In the genomic region with DNA sequence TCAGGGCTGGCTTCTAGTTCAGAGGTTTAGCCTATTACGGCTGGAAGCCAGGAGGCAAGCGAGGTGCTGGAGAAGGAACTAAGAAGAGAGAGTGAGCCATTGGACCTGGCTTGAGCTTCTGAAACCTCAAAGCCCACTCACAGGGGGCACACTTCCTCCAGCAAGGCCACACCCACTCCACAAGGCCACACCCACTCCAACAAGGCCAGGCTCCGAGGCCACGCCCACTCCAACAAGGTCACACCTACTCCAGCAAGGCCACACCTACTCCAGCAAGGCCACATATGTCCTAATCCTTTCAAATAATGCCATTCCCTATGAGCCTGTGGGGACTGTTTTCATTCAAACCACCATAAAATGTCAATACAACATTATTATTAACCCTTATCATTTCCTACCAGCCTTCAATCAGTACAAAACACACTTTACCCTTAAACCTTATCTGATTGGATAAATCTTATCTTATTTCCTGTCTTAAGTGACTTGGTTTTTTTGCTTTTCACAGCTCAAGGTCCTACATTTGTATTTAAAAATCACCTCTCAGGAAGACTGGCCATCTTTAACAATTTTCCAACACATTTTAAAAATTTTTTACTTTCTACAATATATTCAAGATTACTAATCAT, we compare ENCODE assay signal across 19 mouse cellular contexts. TPM values are rescaled to one million over a fixed set of nuclear protein-coding genes. Genes with fewer than 3 reads are reported as not detected.
DNase-seq lines count a peak whose midpoint lies in the region; ATAC-seq and TF ChIP-seq lines count a peak whose summit lies in the region.
"Had no signal": no experiment of that assay in that cellular context is flagged by ENCODE, and none has a peak within 500 bp of the region (broad histone marks: within the 10 kb centered on the region; RNA-seq: fewer than 3 reads in every experiment).

No protein-coding gene starts in this region.

- peaks cover 11% of the 10 kb centered on the region for H3K4me1 ChIP-seq in limb, embryonic 10.5 days
- H3K4me1 ChIP-seq in cerebellum, adult 2 months (ENCODE audit: control insufficient read depth, insufficient read depth, low read length): peaks cover 3% of the 10 kb centered on the region
- H3K4me1 ChIP-seq in hindbrain, embryonic 12.5 days: peaks cover 9% of the 10 kb centered on the region

- no peaks in the 10 kb centered on the region for H3K9me3 ChIP-seq in limb, embryonic 10.5 days (replicated peaks)
- no peaks in the 10 kb centered on the region for H3K9me3 ChIP-seq in hindbrain, embryonic 12.5 days (replicated peaks)
- H3K9me3 ChIP-seq: embryonic facial prominence, embryonic 12.5 days; heart, embryonic 12.5 days; hindbrain, embryonic 15.5 days; midbrain, embryonic 15.5 days had no signal

- H3K36me3 ChIP-seq in limb, embryonic 10.5 days: no peaks in the 10 kb centered on the region
- H3K36me3 ChIP-seq in hindbrain, embryonic 12.5 days: no peaks in the 10 kb centered on the region
- H3K36me3 ChIP-seq: embryonic facial prominence, embryonic 12.5 days; forebrain, embryonic 10.5 days; hindbrain, embryonic 15.5 days; limb, embryonic 12.5 days; midbrain, embryonic 15.5 days; neural tube, embryonic 12.5 days had no signal

- no peak overlapping the region for H3K9ac ChIP-seq in hindbrain, embryonic 12.5 days
- H3K9ac ChIP-seq: embryonic facial prominence, embryonic 12.5 days; heart, embryonic 12.5 days; hindbrain, embryonic 15.5 days; limb, embryonic 12.5 days; midbrain, embryonic 15.5 days; neural tube, embryonic 12.5 days had no signal

- peak; percentile 38 for DNase-seq in CD4-positive, CD25-positive, alpha-beta regulatory T cell, adult 2 months (ENCODE audit: low read depth, low spot score)
- DNase-seq in 3134 (ENCODE audit: extremely low read depth, insufficient read length, low spot score) (peak; percentile 46), NIH3T3 (ENCODE audit: low read depth) (peak; percentile 46)
- peak; percentile 32 for DNase-seq in limb, embryonic 10.5 days (ENCODE audit: low spot score)
- DNase-seq in cerebellum, adult 2 months: no peak
- DNase-seq in lung, postnatal 36 days: no peak
- DNase-seq: cerebellum, adult 9-11 months; layer of hippocampus, adult 9-11 months; spleen, adult 18-20 months had no signal

- ATAC-seq in CD4-positive, CD25-positive, alpha-beta regulatory T cell, adult 4 months: no peak
- no peak for ATAC-seq in hindbrain, embryonic 12.5 days (ENCODE audit: low FRiP score)
- ATAC-seq: midbrain, embryonic 15.5 days had no signal

- H3K27me3 ChIP-seq in limb, embryonic 10.5 days (ENCODE audit: low read depth, poor library complexity, severe bottlenecking): peaks cover 15% of the 10 kb centered on the region
- H3K27me3 ChIP-seq in cerebellum, adult 2 months (ENCODE audit: control insufficient read depth, insufficient read depth, low read length): no peaks in the 10 kb centered on the region
- 0 out of 2 replicates have a peak, but pooled peaks cover 2% of the 10 kb centered on the region for H3K27me3 ChIP-seq in hindbrain, embryonic 12.5 days
- H3K27me3 ChIP-seq: embryonic facial prominence, embryonic 12.5 days; heart, embryonic 12.5 days; neural tube, embryonic 12.5 days had no signal

- H3K27ac ChIP-seq in limb, embryonic 10.5 days: no peak overlapping the region
- no peak overlapping the region for H3K27ac ChIP-seq in cerebellum, adult 2 months (ENCODE audit: insufficient read depth, low read length)
- H3K27ac ChIP-seq in hindbrain, embryonic 12.5 days: no peak overlapping the region
- H3K27ac ChIP-seq: embryonic facial prominence, embryonic 12.5 days; forebrain, embryonic 10.5 days; hindbrain, embryonic 15.5 days; kidney, postnatal 0 days; limb, embryonic 12.5 days; midbrain, embryonic 15.5 days; neural tube, embryonic 12.5 days had no signal

- WGBS in limb, embryonic 10.5 days: 77% methylated on average over 4 of the region's 4 CpGs
- WGBS in cerebellum, adult 2 months: 78% methylated on average over 4 of the region's 4 CpGs
- 76% methylated on average over 4 of the region's 4 CpGs for WGBS in hindbrain, embryonic 12.5 days

- TF ChIP-seq CTCF in cerebellum, adult 2 months (IDR thresholded peaks at IDR 0.05; ENCODE audit: borderline replicate concordance, insufficient read depth, low read depth, low read length): no peak

- no peak overlapping the region for H3K4me3 ChIP-seq in limb, embryonic 10.5 days
- H3K4me3 ChIP-seq in cerebellum, adult 2 months (replicated peaks; ENCODE audit: insufficient read depth, low read depth, low read length): no peak overlapping the region
- H3K4me3 ChIP-seq in hindbrain, embryonic 12.5 days: no peak overlapping the region
- H3K4me3 ChIP-seq: embryonic facial prominence, embryonic 12.5 days; forebrain, embryonic 10.5 days; heart, embryonic 12.5 days; hindbrain, embryonic 15.5 days; limb, embryonic 12.5 days; midbrain, embryonic 15.5 days; neural tube, embryonic 12.5 days had no signal

- H3K4me2 ChIP-seq in hindbrain, embryonic 12.5 days (replicated peaks): no peak overlapping the region
- H3K4me2 ChIP-seq: embryonic facial prominence, embryonic 12.5 days; heart, embryonic 12.5 days; hindbrain, embryonic 15.5 days; limb, embryonic 12.5 days; midbrain, embryonic 15.5 days; neural tube, embryonic 12.5 days had no signal

- no peak for TF ChIP-seq POLR2A in cerebellum, adult 2 months (IDR thresholded peaks at IDR 0.05; ENCODE audit: borderline replicate concordance, insufficient read depth, low read length)

RNA-seq across cellular contexts. Expression of a gene that starts 5.1 kb away (rescaled TPM):
- polyA plus RNA-seq in CD4-positive, CD25-positive, alpha-beta regulatory T cell, adult 4 months (2017; shearing (Covaris generic)): under 1 TPM; 0.48 to 0.61 TPM
- 5.4 and 7.2 TPM in 2 replicates for polyA plus RNA-seq in limb, embryonic 10.5 days (2016; fragmentation: Nextera tagmentation; extraction: Ambion mirVana)
- polyA plus RNA-seq in cerebellum, adult 2 months (2012; rRNA removed): 5.2 and 6.1 TPM in 2 replicates
- polyA plus RNA-seq in hindbrain, embryonic 12.5 days (2016; fragmentation: Nextera tagmentation; extraction: Ambion mirVana): 6.3 TPM in 2 replicates

Comparison
In these comparisons a context has a peak if more than half of its experiments do, and no peak if none do; other contexts are left out.
1. DNase-seq: peak in CD4-positive, CD25-positive, alpha-beta regulatory T cell, adult 2 months (single experiment), 3134 (single experiment), NIH3T3 (single experiment) and limb, embryonic 10.5 days (single experiment); none in cerebellum, adult 2 months (0 of 2) and lung, postnatal 36 days (single experiment).